Mouse (Mus musculus) kidney, postnatal 36 days (tissue): ENCODE measurements around the gene Stac2.
A peak's percentile ranks its signal among the peaks of the same experiment; 100 is the strongest.

Experiments
- DNase-seq, 2 experiments: peaks; one replicate each; pipeline ENCODE4 v3.0.0; 2021 to 2022; ENCODE audit warnings: mixed read lengths in 2 of 2

Gene Stac2

GRCm38 (mm10) chr11:97995564-97996288, 57.5 kb downstream of the Stac2 start, which contains the start of gene Arl5c:
Arl5c (minus strand) TSS chr11:97996181.
- peak; percentile 19 to 56 for DNase-seq

GRCm38 (mm10) chr11:97994539-97995100, 58.6 kb downstream of the Stac2 start:
- peak; percentile 83 to 95 for DNase-seq

- peak; percentile 92 to 94 for DNase-seq
Observed at GRCm38 (mm10) chr11:97988530-97989096, 64.6 kb downstream of the Stac2 start.

GRCm38 (mm10) chr11:97987551-97988526, 65.4 kb downstream of the Stac2 start:
- DNase-seq, result peak; percentile 95 to 96

GRCm38 (mm10) chr11:97986738-97987465, 66.4 kb downstream of the Stac2 start:
- DNase-seq, result no peak
